Mouse (Mus musculus) lung, postnatal 0 days (tissue): Measurements from ENCODE around the gene 2610528A11Rik.

ENCODE experiments used
- CTCF ChIP-seq: IDR thresholded peaks from 2 replicates; pipeline ENCODE4 v1.5.1; 2016; ENCODE audit warnings: antibody characterized with exemption, mild to moderate bottlenecking
- EP300 ChIP-seq: IDR thresholded peaks from 2 replicates; pipeline ENCODE4 v1.6.1; 2016; ENCODE audit warnings: antibody characterized with exemption, mild to moderate bottlenecking, control low read depth

DNA sequence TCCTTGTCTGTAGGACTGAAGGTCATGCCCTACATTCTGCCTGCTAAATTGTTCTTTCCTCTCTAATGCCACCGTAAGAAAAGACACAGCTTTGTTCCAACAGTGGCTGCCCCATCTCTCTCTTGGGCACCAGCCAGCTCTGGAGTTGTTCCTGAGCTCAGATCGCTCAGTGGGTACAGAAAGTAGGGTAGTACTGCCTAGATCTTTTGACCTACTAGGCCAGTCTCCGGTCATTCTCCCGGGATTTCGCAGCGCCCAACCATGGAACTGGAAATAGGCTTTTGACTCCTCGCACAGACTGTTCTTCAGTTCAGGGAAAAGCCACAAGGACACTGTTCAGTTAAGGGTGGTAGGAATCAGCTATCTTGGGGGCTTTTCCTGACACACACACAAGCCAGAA, 891 bp downstream of the 2610528A11Rik start:
- TF ChIP-seq CTCF, result no peak
- TF ChIP-seq EP300, result no peak
